Mouse (Mus musculus) hindbrain, embryonic 11.5 days (tissue): ENCODE measurements at regions not wholly inside any gene's neighbourhood (a gene's known extent, or its start where the extent isn't known, plus 50 kb on each side); places are given as distances from the start of the nearest gene placed in this dataset.
A peak's percentile ranks its signal among the peaks of the same experiment; 100 is the strongest.

Experiments
- ATAC-seq: fragments of 200-750 bp; cut with Nextera tagmentation; 2 replicates; pipeline ENCODE4 v1.8.0; 2017; ENCODE audit warnings: mild to moderate bottlenecking, moderate TSS enrichment, moderate library complexity; ENCODE audit not compliant: low FRiP score
- DNase-seq: peaks from one replicate; pipeline ENCODE4 v3.0.0-alpha.2; 2015; ENCODE audit warnings: low spot score
- H3K27ac ChIP-seq: fragments of 300-500 bp; sonication (generic); 2 replicates; pipeline ENCODE4 v1.5.1; 2014; ENCODE audit warnings: mild to moderate bottlenecking, low read depth, low read length
- H3K27me3 ChIP-seq: fragments of 300-500 bp; sonication (generic); 2 replicates; pipeline ENCODE4 v1.6.1; 2014; ENCODE audit warnings: mild to moderate bottlenecking, low read length, moderate library complexity, mixed read lengths; ENCODE audit not compliant: control insufficient read depth, insufficient read depth
- H3K36me3 ChIP-seq: fragments of 300-500 bp; sonication (generic); 2 replicates; pipeline ENCODE4 v1.6.1; 2014; ENCODE audit warnings: mild to moderate bottlenecking, low read length, moderate library complexity, mixed read lengths; ENCODE audit not compliant: control insufficient read depth, insufficient read depth
- H3K4me1 ChIP-seq: fragments of 300-500 bp; sonication (generic); replicated peaks from 2 replicates; pipeline ENCODE4 v1.6.1; 2014; ENCODE audit warnings: low read length, mixed read lengths; ENCODE audit not compliant: control insufficient read depth, insufficient read depth
- H3K4me2 ChIP-seq: fragments of 300-500 bp; sonication (generic); replicated peaks from 2 replicates; pipeline ENCODE4 v1.6.1; 2014; ENCODE audit warnings: mild to moderate bottlenecking, low read depth, low read length
- H3K4me3 ChIP-seq: fragments of 300-500 bp; sonication (generic); 2 replicates; pipeline ENCODE4 v1.5.1; 2014; ENCODE audit warnings: low read depth, low read length
- H3K9ac ChIP-seq: fragments of 300-500 bp; sonication (generic); 2 replicates; pipeline ENCODE4 v1.6.1; 2014; ENCODE audit warnings: low read depth, low read length
- H3K9me3 ChIP-seq: fragments of 300-500 bp; sonication (generic); 2 replicates; pipeline ENCODE4 v1.6.1; 2016; ENCODE audit warnings: low read length; ENCODE audit not compliant: control insufficient read depth
- WGBS: fragments of 180-500 bp; shearing (Covaris S2); extraction: QIAGEN DNeasy Blood & Tissue Kit; methylation state at CpG from one replicate; pipeline ENCODE4 v1.1.7; 2014; 5-methylcytosine and 5-hydroxymethylcytosine counted together

DNA sequence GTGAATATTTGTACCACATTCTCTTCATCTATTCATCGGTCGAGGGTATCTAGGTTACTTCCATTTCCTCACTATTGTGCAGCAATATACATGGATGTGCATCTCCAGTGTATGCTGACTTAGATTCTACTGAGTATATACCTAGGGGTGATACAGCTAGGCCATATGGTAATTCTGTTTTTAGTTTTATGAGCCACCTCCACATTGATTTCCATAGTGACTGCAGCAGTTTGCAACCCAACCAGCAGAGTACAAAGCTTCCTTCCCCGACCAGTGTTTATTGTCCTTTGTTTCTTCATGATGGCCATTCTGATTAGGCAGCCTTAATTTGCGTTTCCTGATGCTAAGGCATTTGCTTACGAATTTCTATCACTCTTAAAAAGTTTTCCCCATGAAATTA, 111.1 kb upstream of the Slc39a10 start:
- DNase-seq (no peak), ATAC-seq (no peak)
- Histone ChIP-seq H3K36me3 (no peaks in the 10 kb centered on the region), H3K4me2 (no peak overlapping the region), H3K27ac (no peak overlapping the region), H3K4me1 (no peaks in the 10 kb centered on the region), H3K9me3 (no peaks in the 10 kb centered on the region), H3K27me3 (no peaks in the 10 kb centered on the region), H3K4me3 (no peak overlapping the region), H3K9ac (no peak overlapping the region)
- WGBS, result 83% methylated on average over 5 of the region's 5 CpGs

DNA sequence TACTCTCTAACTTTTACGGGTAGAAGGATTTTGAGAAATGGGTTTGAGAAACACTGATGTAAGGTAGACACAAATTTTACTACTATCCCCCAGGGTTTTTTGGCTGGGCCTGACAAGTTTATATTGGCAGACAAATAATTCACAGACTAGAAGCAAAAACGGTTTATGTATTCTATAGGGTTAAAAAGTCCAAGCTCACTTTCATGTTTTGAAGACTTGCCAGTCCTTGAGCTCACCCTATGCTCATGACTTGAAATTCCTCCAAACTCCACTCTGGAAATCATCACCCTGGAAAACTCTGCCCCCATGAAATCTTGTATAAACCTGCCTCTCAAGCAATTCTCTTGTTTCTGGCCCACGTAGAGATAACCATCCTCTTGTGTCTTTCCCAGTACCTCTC, 106.7 kb upstream of the Slc39a10 start:
- ATAC-seq (no peak), DNase-seq (no peak)
- 85% methylated on average over 3 of the region's 3 CpGs for WGBS
- Histone ChIP-seq H3K36me3 (no peaks in the 10 kb centered on the region), H3K9me3 (no peaks in the 10 kb centered on the region), H3K27ac (no peak overlapping the region), H3K9ac (no peak overlapping the region), H3K27me3 (no peaks in the 10 kb centered on the region), H3K4me1 (no peaks in the 10 kb centered on the region), H3K4me3 (no peak overlapping the region), H3K4me2 (no peak overlapping the region)

- no peak overlapping the region for H3K4me3 ChIP-seq
- no peaks in the 10 kb centered on the region for H3K36me3 ChIP-seq
- no peak overlapping the region for H3K9ac ChIP-seq
- DNase-seq (no peak), ATAC-seq (no peak)
- no peak overlapping the region for H3K27ac ChIP-seq
- no peaks in the 10 kb centered on the region for H3K27me3 ChIP-seq
- H3K4me2 ChIP-seq, result no peak overlapping the region
- no peaks in the 10 kb centered on the region for H3K4me1 ChIP-seq
- WGBS, result 72% methylated on average over 1 of the region's 1 CpGs
- no peaks in the 10 kb centered on the region for H3K9me3 ChIP-seq
Observed at GRCm38 (mm10) chr1:46985978-46986377, 93.3 kb upstream of the Slc39a10 start.

GRCm38 (mm10) chr1:46983093-46983492, 90.4 kb upstream of the Slc39a10 start:
- Histone ChIP-seq H3K9ac (no peak overlapping the region), H3K27ac (no peak overlapping the region), H3K4me2 (no peak overlapping the region), H3K36me3 (no peaks in the 10 kb centered on the region), H3K9me3 (no peaks in the 10 kb centered on the region), H3K4me3 (no peak overlapping the region), H3K4me1 (no peaks in the 10 kb centered on the region), H3K27me3 (no peaks in the 10 kb centered on the region)
- ATAC-seq (no peak), DNase-seq (no peak)
- 100% methylated on average over 1 of the region's 1 CpGs for WGBS

- Histone ChIP-seq H3K4me2 (no peak overlapping the region), H3K9ac (no peak overlapping the region), H3K36me3 (no peaks in the 10 kb centered on the region), H3K4me3 (no peak overlapping the region), H3K9me3 (no peaks in the 10 kb centered on the region), H3K4me1 (no peaks in the 10 kb centered on the region), H3K27ac (no peak overlapping the region), H3K27me3 (no peaks in the 10 kb centered on the region)
- DNase-seq, result peak; percentile 44
- no peak; the same call in 1 of the 2 replicates for ATAC-seq
- WGBS, result 76% methylated on average over 3 of the region's 3 CpGs
Observed at GRCm38 (mm10) chr1:46970470-46970869, 77.8 kb upstream of the Slc39a10 start.

DNA sequence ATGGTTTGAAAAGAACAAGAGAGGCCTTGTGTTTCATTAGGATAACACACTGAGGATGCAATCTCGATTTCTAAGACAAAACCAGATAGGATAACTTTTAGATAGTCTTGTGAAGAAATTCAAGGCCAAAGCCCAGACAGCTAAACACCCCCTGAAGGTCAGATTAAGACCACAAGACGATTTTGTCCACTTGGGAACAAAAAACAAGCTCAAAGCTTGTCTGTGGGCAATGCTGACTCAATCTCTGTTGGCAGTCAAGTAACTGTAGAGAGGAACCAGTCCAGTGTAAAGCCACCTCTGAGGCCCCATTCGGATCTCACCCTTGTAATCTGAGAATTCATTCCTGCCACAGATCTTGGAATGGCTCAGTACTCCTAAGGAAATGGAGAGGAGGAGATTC, 75.7 kb upstream of the Slc39a10 start:
- DNase-seq, result no peak
- no peak overlapping the region for H3K4me3 ChIP-seq
- no peaks in the 10 kb centered on the region for H3K4me1 ChIP-seq
- no peak overlapping the region for H3K9ac ChIP-seq
- WGBS, result 68% methylated on average over 3 of the region's 3 CpGs
- H3K9me3 ChIP-seq, result no peaks in the 10 kb centered on the region
- H3K27me3 ChIP-seq, result no peaks in the 10 kb centered on the region
- no peak for ATAC-seq
- H3K36me3 ChIP-seq, result no peaks in the 10 kb centered on the region
- no peak overlapping the region for H3K4me2 ChIP-seq
- H3K27ac ChIP-seq, result no peak overlapping the region

DNA sequence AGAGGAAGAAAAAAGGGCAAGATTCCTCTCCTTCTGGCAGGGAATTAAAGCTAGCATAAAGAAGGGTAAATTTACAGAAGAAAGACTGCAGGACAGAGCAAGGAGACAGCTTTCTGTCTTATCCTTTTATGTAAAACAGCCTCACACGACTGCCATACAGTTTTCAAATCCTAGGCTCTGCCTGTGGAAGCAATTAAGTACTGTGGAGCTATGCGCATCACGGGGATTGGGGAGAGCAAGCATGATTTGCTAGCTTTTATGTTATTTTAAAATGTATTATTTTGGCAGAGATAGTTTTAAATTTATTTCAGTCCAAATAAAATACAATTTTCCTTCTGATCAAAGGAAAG, 74.2 kb upstream of the Slc39a10 start:
- Histone ChIP-seq H3K9ac (no peak overlapping the region), H3K9me3 (no peaks in the 10 kb centered on the region), H3K27me3 (no peaks in the 10 kb centered on the region), H3K27ac (no peak overlapping the region), H3K4me3 (no peak overlapping the region), H3K36me3 (no peaks in the 10 kb centered on the region), H3K4me2 (no peak overlapping the region), H3K4me1 (no peaks in the 10 kb centered on the region)
- DNase-seq, result no peak
- no peak for ATAC-seq
- 62% methylated on average over 3 of the region's 3 CpGs for WGBS

DNA sequence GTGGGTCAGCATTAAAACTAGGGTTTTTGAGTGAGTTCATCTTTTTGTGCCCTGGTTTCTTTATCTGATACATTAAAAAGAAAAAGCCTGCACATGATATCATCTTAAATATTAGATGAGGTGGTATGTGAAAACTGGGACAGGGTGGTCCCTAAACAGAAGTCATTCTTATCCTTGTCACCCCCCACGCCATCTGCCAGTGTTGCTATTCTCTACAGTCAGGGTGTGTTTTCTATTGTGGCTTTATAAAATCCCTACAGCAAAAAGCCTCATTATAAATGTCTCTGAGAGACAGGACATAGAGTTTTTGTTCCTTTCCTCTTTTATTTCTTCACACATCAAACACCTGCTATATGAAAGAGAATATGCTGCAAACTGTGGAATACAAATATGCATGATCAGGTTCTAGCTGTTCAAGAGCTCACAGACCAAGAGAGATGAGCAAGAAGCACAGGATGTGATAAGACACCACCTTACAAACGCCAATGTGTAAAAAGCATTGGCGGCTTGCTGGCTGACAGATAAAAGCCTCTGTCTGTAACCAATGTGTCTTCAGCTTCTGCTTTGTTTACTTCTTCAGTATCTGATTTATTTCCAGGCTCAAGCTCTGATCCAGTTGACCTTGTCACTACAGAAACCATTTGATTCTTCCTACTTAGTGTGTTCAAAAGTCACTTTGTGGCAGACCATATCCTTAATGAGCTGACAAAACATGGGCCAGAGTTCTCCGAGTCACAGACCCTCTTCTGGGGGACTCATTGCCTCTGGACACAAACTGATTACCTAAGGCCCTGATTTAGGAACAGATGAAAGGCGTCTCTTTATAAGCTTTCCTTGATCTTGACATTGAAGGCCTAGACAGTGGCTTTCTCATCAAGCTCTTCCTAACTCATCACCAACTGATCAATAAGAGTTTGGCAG, 73.6 kb upstream of the Slc39a10 start:
- Histone ChIP-seq H3K27ac (no peak overlapping the region), H3K4me2 (no peak overlapping the region), H3K27me3 (no peaks in the 10 kb centered on the region), H3K4me3 (no peak overlapping the region), H3K36me3 (no peaks in the 10 kb centered on the region), H3K4me1 (no peaks in the 10 kb centered on the region), H3K9me3 (no peaks in the 10 kb centered on the region), H3K9ac (no peak overlapping the region)
- DNase-seq, result no peak
- no peak for ATAC-seq
- WGBS, result 68% methylated on average over 5 of the region's 5 CpGs

DNA sequence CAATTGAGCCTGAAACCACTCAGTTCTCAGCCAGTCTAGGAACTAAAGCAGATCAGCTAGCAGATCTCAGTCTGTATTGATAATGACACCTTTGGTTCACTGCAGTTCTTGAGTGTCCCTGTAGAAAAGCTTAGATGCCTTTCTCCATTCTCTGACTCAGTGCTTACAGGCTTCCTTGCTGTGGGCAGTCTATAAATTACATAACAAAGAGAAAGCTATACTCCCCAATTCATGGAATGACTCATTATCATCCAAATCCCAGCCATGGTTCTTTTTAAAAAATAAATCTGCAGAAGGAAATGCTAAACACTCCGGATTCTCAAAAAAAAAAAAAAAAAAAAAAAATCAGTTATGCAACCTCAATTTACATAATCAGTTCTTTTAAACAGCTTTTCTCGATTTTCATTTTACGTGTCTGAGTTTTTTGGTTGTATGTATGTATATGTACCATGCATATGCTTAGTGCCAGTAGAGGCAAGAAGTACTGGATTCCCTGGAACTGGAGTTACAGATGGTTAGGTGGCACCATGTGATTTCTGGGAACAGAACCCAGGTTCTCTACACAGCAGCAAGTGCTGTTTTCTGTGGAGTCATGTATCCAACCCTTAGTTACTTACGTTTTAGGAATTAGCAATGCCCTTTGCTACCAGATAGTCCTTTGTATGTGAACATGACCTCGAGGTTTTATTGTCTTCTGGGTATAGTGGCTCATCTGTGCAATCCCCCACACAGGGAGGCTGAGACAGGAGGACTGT, 71.5 kb upstream of the Slc39a10 start:
- H3K4me3 ChIP-seq, result no peak overlapping the region
- no peaks in the 10 kb centered on the region for H3K27me3 ChIP-seq
- H3K27ac ChIP-seq, result no peak overlapping the region
- ATAC-seq (no peak), DNase-seq (no peak)
- H3K4me2 ChIP-seq, result no peak overlapping the region
- no peak overlapping the region for H3K9ac ChIP-seq
- 83% methylated on average over 5 of the region's 5 CpGs for WGBS
- no peaks in the 10 kb centered on the region for H3K36me3 ChIP-seq
- H3K9me3 ChIP-seq, result no peaks in the 10 kb centered on the region
- H3K4me1 ChIP-seq, result no peaks in the 10 kb centered on the region
